Mouse (Mus musculus): Measurements from ENCODE around the gene Amph. TPM values are rescaled to one million over a fixed set of nuclear protein-coding genes. Genes with fewer than 3 reads are reported as not detected.

Gene Amph
- total RNA-seq, 4 experiments from 2014 or later, result 0.24 to 1.3 (median 0.44) TPM

DNA sequence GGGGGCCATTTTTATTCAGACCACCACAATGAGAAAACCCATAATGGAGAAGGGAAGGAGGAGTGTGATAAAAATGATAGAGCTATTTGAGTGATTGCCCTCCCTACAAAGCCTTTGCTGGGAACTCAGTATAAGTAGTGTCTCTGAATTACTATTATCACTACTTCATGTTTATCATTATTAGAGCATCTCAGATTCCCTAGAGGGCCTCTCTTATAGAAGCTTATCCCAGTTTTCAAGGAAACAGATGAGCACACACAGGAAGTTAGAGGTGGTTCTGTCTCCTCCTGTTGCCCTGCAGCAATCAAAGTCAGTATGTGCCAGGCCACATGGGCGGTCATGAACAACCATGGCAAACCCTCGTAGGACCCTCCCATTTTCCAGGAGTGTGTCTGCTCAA, 190.5 kb downstream of the Amph start:
- no peak for DNase-seq (ENCODE audit: low spot score in 2 of 2)

DNA sequence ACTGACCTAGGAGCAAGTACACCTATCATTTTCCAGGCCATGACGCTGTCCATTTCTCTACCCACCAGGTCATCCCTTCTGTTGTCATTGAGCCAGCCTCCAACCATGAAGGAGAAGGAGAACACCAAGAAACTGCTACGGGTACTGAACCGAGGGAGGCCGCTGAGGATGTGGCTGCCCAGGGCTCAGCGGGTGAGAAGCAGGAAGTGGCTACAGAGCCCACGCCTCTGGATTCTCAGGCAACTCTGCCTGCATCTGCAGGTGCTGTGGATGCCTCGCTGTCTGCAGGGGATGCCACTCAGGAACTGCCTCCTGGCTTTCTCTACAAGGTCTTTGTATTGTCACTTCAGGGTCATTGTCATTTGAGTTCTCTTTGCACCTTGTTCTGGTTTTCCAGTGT, 191.1 kb downstream of the Amph start:
- no peak for DNase-seq (ENCODE audit: low spot score in 2 of 2)

- DNase-seq (ENCODE audit: low spot score in 2 of 2), result no peak
These were observed 191.8 kb downstream of the Amph start for GRCm38 (mm10) chr13:19139771-19140170.

- DNase-seq (ENCODE audit: low spot score in 2 of 2), result no peak
These were observed 195.8 kb downstream of the Amph start for GRCm38 (mm10) chr13:19143766-19144165.

DNA sequence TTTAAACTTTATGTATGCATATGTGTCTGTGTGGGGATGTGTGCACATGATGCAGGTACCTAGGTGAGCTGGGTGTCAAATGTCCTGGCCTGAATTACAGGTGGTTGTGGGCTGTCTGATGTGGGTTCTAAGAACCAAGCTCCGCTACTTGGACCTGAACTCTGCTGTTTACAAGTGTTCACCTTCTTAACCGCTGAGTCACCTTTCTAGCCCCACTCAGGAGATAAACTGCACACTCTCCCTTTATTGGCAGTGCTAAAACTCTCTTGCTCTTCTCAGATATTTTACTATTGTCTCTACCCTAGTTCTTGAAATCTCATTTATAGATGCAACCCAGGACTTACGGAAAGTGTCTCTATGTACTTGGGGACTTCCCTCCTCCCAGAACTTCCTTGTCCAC, 199.5 kb downstream of the Amph start:
- no peak for DNase-seq (ENCODE audit: low spot score in 2 of 2)

GRCm38 (mm10) chr13:19149574-19149973, 201.6 kb downstream of the Amph start:
- no peak for DNase-seq (ENCODE audit: low spot score in 2 of 2)

- no peak for DNase-seq (ENCODE audit: low spot score in 2 of 2)
These were observed 202.7 kb downstream of the Amph start for GRCm38 (mm10) chr13:19150438-19151301.

DNA sequence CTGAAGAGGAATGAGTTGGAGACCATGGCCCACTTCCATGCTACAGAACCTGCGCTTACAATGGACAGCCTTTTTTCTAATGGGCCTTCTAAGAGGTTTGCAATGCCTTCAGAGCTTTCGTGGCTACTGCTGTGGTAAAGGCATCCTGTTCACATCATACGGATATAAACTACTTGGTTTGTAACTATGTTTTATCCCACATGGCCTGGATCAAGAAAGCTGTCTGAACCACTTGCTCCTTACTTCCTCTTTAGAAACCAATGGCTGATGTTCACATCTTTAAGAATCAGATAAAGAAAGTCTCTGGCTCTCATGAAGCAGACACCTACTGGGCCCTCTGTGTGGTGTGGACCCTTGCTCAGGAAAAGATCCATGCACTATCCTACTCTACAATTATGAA, 204.1 kb downstream of the Amph start:
- no peak for DNase-seq (ENCODE audit: low spot score in 2 of 2)

GRCm38 (mm10) chr13:19158484-19158883, 210.5 kb downstream of the Amph start:
- no peak for DNase-seq (ENCODE audit: low spot score in 2 of 2)

DNA sequence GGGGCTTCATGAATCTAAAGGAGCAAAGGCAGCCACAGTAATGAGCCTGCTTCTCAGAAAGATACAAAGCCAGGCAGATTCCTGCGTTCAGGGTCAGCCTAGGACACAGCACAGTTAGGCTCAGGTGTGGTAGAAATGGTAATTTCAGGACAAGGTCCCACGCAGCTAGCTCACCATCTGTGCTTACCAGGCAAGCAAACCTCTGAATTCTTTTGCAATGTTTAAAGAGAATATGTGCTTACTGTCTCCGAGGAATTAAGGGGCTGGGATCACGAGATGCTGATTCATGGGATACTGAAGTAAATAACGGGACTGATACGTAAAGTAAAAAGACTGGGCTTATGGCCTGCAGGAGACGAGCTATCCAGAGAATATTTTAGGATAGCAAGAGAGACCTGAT, 212.6 kb downstream of the Amph start:
- no peak for DNase-seq (ENCODE audit: low spot score in 2 of 2)

DNA sequence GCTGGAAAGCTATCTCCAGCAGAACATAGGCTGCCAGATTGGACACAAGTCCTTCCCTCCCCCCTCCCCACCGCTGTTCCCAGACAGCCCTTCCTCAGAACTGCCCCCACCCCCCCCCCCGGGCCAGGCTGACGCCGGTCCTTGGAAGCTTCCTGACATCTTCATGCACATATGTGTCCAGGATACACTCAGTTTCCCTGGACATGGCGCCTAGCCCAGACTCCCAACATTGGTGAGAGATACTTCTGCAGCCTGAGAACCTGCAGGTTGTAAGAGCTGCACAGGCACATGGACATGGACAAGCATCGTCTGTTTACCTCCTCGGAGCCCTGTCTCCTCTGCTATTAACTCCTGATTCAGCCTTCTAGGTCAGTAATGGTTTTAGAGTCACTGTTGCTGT, 213.1 kb downstream of the Amph start:
- DNase-seq (ENCODE audit: low spot score in 2 of 2), result no peak

GRCm38 (mm10) chr13:19162120-19162519, 214.1 kb downstream of the Amph start:
- DNase-seq (ENCODE audit: low spot score in 2 of 2), result no peak

GRCm38 (mm10) chr13:19177662-19178259, 229.8 kb downstream of the Amph start:
- DNase-seq (ENCODE audit: low spot score in 2 of 2), result no peak

DNA sequence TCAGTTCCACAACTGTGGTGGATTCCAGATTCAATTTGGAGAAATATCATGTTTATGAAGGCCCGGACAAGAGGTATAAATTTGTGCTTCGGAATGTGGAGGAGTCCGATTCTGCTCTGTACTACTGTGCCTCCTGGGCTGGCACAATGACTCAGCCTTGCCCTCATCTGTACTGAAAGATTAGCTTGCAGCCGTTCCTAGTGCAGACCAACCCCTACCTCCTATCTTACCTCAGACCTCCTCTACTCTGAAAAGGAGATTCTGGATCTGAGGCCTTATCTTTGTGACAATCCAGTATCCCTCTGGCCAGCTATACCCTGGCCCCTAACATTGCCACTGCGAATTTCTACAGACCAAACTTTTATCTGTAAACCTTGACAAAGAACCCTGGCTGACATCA, 230.3 kb downstream of the Amph start:
- DNase-seq (ENCODE audit: low spot score in 2 of 2), result no peak

DNA sequence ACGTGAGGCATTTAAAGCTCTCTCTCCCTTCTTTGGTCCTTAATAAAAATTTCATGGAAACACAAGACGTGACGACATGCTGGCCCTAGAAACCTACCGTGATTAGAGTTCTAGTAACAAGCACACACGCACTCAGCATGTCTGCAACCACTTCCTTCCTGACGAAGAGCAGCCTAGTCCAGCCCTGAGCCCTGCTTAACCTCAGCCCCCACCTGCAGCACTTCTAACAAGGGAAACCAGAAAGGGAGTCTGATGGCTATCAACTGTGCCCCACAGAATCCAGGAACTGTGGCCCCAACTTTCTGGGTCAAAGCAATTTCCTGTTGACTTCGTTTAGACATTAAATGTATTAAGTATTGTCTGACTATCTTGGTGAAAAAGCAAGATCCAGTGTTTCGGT, 234.3 kb downstream of the Amph start:
- no peak for DNase-seq (ENCODE audit: low spot score in 2 of 2)

DNA sequence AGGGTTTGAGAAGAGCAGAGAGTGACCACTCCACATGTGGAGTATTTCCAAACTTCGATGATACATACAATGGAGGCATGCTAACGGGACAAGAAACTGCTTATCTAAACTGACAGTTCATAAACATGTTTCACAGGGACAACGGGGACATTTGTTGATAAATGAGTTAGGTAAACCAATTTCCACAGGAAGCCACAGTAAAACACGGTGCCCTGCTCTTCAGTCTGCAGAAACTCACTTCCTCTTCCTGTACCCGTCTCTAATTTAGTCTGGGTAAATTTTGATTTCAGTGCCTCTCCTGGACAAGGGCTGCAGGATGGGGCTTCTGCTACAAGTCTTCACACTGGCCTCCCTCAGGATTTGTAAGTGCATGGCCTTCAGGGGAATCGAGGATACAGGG, 242.0 kb downstream of the Amph start:
- DNase-seq (ENCODE audit: low spot score in 2 of 2), result no peak

- DNase-seq (ENCODE audit: low spot score in 2 of 2), result no peak
These were observed 246.8 kb downstream of the Amph start for GRCm38 (mm10) chr13:19194803-19195202.

- DNase-seq (ENCODE audit: low spot score in 2 of 2), result no peak
These were observed 247.5 kb downstream of the Amph start for GRCm38 (mm10) chr13:19195456-19195855.

Other genes starting within 250 kb of the Amph start
- gene Vps41, start 230.9 kb upstream of the Amph start, total RNA-seq (2022), result 10 to 100 TPM; 32.6 to 38.2 (median 35.6) TPM